Comparison of ENCODE assay signal across 27 mouse cellular contexts in genomic region chr10:42051069-42051468, GRCm38 (mm10). TPM values are rescaled to one million over a fixed set of nuclear protein-coding genes. Genes with fewer than 3 reads are reported as not detected.
DNase-seq lines count a peak whose midpoint lies in the region; ATAC-seq and TF ChIP-seq lines count a peak whose summit lies in the region.
"Had no signal": no experiment of that assay in that cellular context is flagged by ENCODE, and none has a peak within 500 bp of the region (broad histone marks: within the 10 kb centered on the region; RNA-seq: fewer than 3 reads in every experiment).

No protein-coding gene starts in this region.

- TF ChIP-seq CTCF in intestine, postnatal 0 days (IDR thresholded peaks at IDR 0.05; ENCODE audit: low read depth): no peak
- TF ChIP-seq CTCF in lung, postnatal 0 days (IDR thresholded peaks at IDR 0.05): no peak

- no peaks in the 10 kb centered on the region for H3K36me3 ChIP-seq in intestine, embryonic 15.5 days
- H3K36me3 ChIP-seq in intestine, postnatal 0 days (ENCODE audit: control insufficient read depth, insufficient read depth): no peaks in the 10 kb centered on the region
- no peaks in the 10 kb centered on the region for H3K36me3 ChIP-seq in lung, postnatal 0 days (ENCODE audit: insufficient read depth, low read length)
- H3K36me3 ChIP-seq in liver, embryonic 13.5 days: no peaks in the 10 kb centered on the region
- no peaks in the 10 kb centered on the region for H3K36me3 ChIP-seq in stomach, embryonic 15.5 days
- H3K36me3 ChIP-seq: embryonic facial prominence, embryonic 12.5 days; heart, embryonic 13.5 days; hindbrain, embryonic 15.5 days; limb, embryonic 12.5 days; neural tube, embryonic 12.5 days had no signal

- 0 out of 2 replicates have a peak, but pooled peaks have one; percentile 25 for ATAC-seq in intestine, embryonic 15.5 days
- ATAC-seq in intestine, postnatal 0 days: no peak
- ATAC-seq in lung, postnatal 0 days: peak; percentile 95
- peak; percentile 60 for ATAC-seq in liver, embryonic 13.5 days (ENCODE audit: low read depth)
- peak; percentile 63; the same call in 1 of the 2 replicates for ATAC-seq in stomach, embryonic 15.5 days (ENCODE audit: insufficient read depth, low FRiP score, low read depth)
- ATAC-seq in erythroblast, adult 5-6 weeks (replicated peaks; ENCODE audit: low FRiP score, poor library complexity, severe bottlenecking): no peak
- ATAC-seq: forebrain, embryonic 16.5 days; midbrain, embryonic 16.5 days; Patski had no signal

- H3K4me1 ChIP-seq in intestine, embryonic 15.5 days (replicated peaks): no peaks in the 10 kb centered on the region
- H3K4me1 ChIP-seq in intestine, postnatal 0 days (replicated peaks; ENCODE audit: control insufficient read depth, insufficient read depth, low read length): no peaks in the 10 kb centered on the region
- no peaks in the 10 kb centered on the region for H3K4me1 ChIP-seq in lung, postnatal 0 days (ENCODE audit: insufficient read depth, low read depth, low read length)
- H3K4me1 ChIP-seq in liver, embryonic 13.5 days (replicated peaks): peaks cover 30% of the 10 kb centered on the region
- 0 out of 2 replicates have a peak, but pooled peaks cover 3% of the 10 kb centered on the region for H3K4me1 ChIP-seq in stomach, embryonic 15.5 days
- H3K4me1 ChIP-seq: embryonic facial prominence, embryonic 12.5 days; hindbrain, embryonic 15.5 days had no signal

- no peak overlapping the region for H3K27ac ChIP-seq in intestine, embryonic 15.5 days
- no peak overlapping the region for H3K27ac ChIP-seq in intestine, postnatal 0 days (ENCODE audit: low read depth, low read length)
- peak overlapping the region; percentile 81; the same call in 1 of the 2 replicates for H3K27ac ChIP-seq in lung, postnatal 0 days (ENCODE audit: low read length)
- peak overlapping the region; percentile 24; the same call in 1 of the 2 replicates for H3K27ac ChIP-seq in liver, embryonic 13.5 days
- no peak overlapping the region for H3K27ac ChIP-seq in stomach, embryonic 15.5 days
- H3K27ac ChIP-seq: embryonic facial prominence, embryonic 12.5 days; heart, embryonic 13.5 days; hindbrain, embryonic 15.5 days; limb, embryonic 12.5 days; neural tube, embryonic 12.5 days had no signal

- peak; percentile 76 for DNase-seq in lung, postnatal 0 days (ENCODE audit: low spot score)
- no peak for DNase-seq in lung, postnatal 10 days
- no peak for DNase-seq in liver, embryonic 13.5 days
- no peak for DNase-seq in frontal cortex, postnatal 25 days (ENCODE audit: low spot score in 2 of 2)
- DNase-seq: adrenal gland, postnatal 10 days; cerebellum, adult 11 months; cerebellum, adult 9-10 months; cerebellum, postnatal 36 days; heart, postnatal 10 days; kidney, postnatal 14 days; layer of hippocampus, adult 9-11 months; thymus, adult 2 months; thymus, postnatal 36 days had no signal

- TF ChIP-seq EP300 in lung, postnatal 0 days (IDR thresholded peaks at IDR 0.05): peak; percentile 87

- no peak overlapping the region for H3K4me3 ChIP-seq in intestine, embryonic 15.5 days (replicated peaks)
- no peak overlapping the region for H3K4me3 ChIP-seq in intestine, postnatal 0 days (ENCODE audit: low read depth, low read length)
- H3K4me3 ChIP-seq in lung, postnatal 0 days (ENCODE audit: low read depth, low read length): no peak overlapping the region
- H3K4me3 ChIP-seq in liver, embryonic 13.5 days (replicated peaks): no peak overlapping the region
- no peak overlapping the region for H3K4me3 ChIP-seq in stomach, embryonic 15.5 days (replicated peaks)
- H3K4me3 ChIP-seq: embryonic facial prominence, embryonic 12.5 days; heart, embryonic 13.5 days; hindbrain, embryonic 15.5 days; limb, embryonic 12.5 days; neural tube, embryonic 12.5 days had no signal

- no peaks in the 10 kb centered on the region for H3K9me3 ChIP-seq in intestine, embryonic 15.5 days
- H3K9me3 ChIP-seq in intestine, postnatal 0 days (ENCODE audit: control insufficient read depth): no peaks in the 10 kb centered on the region
- no peaks in the 10 kb centered on the region for H3K9me3 ChIP-seq in lung, postnatal 0 days (ENCODE audit: low read length)
- H3K9me3 ChIP-seq in liver, embryonic 13.5 days (replicated peaks): no peaks in the 10 kb centered on the region
- H3K9me3 ChIP-seq in stomach, embryonic 15.5 days: no peaks in the 10 kb centered on the region
- H3K9me3 ChIP-seq: embryonic facial prominence, embryonic 12.5 days; G1E; heart, embryonic 13.5 days; hindbrain, embryonic 15.5 days; limb, embryonic 12.5 days; neural tube, embryonic 12.5 days had no signal

- no peak overlapping the region for H3K9ac ChIP-seq in intestine, embryonic 15.5 days
- H3K9ac ChIP-seq in intestine, postnatal 0 days (ENCODE audit: low read depth, low read length): no peak overlapping the region
- no peak overlapping the region for H3K9ac ChIP-seq in lung, postnatal 0 days (replicated peaks; ENCODE audit: low read depth)
- H3K9ac ChIP-seq in liver, embryonic 13.5 days: no peak overlapping the region
- no peak overlapping the region for H3K9ac ChIP-seq in stomach, embryonic 15.5 days
- H3K9ac ChIP-seq: embryonic facial prominence, embryonic 12.5 days; heart, embryonic 13.5 days; hindbrain, embryonic 15.5 days; limb, embryonic 12.5 days; neural tube, embryonic 12.5 days had no signal

- WGBS in intestine, embryonic 15.5 days: 68% methylated on average over 6 of the region's 6 CpGs
- WGBS in intestine, postnatal 0 days: 46% methylated on average over 6 of the region's 6 CpGs
- WGBS in lung, postnatal 0 days: 55% methylated on average over 6 of the region's 6 CpGs
- 8% methylated on average over 6 of the region's 6 CpGs for WGBS in liver, embryonic 13.5 days (ENCODE audit: insufficient replicate concordance)
- 66% methylated on average over 6 of the region's 6 CpGs for WGBS in stomach, embryonic 15.5 days

- H3K27me3 ChIP-seq in intestine, embryonic 15.5 days (replicated peaks): no peaks in the 10 kb centered on the region
- no peaks in the 10 kb centered on the region for H3K27me3 ChIP-seq in intestine, postnatal 0 days (replicated peaks; ENCODE audit: control insufficient read depth, insufficient read depth, low read length)
- no peaks in the 10 kb centered on the region for H3K27me3 ChIP-seq in lung, postnatal 0 days (replicated peaks; ENCODE audit: insufficient read depth, low read length)
- no peaks in the 10 kb centered on the region for H3K27me3 ChIP-seq in liver, embryonic 13.5 days
- H3K27me3 ChIP-seq in stomach, embryonic 15.5 days (replicated peaks): no peaks in the 10 kb centered on the region
- H3K27me3 ChIP-seq: embryonic facial prominence, embryonic 12.5 days; heart, embryonic 13.5 days; hindbrain, embryonic 15.5 days; limb, embryonic 12.5 days; neural tube, embryonic 12.5 days; Patski had no signal

- no peak overlapping the region for H3K4me2 ChIP-seq in intestine, embryonic 15.5 days (replicated peaks)
- no peak overlapping the region for H3K4me2 ChIP-seq in intestine, postnatal 0 days (replicated peaks; ENCODE audit: low read depth)
- no peak overlapping the region for H3K4me2 ChIP-seq in lung, postnatal 0 days (replicated peaks; ENCODE audit: low read depth, low read length)
- peak overlapping the region; percentile 28; the same call in 1 of the 2 replicates for H3K4me2 ChIP-seq in liver, embryonic 13.5 days
- no peak overlapping the region for H3K4me2 ChIP-seq in stomach, embryonic 15.5 days
- H3K4me2 ChIP-seq: embryonic facial prominence, embryonic 12.5 days; heart, embryonic 13.5 days; hindbrain, embryonic 15.5 days; limb, embryonic 12.5 days; midbrain, embryonic 11.5 days; neural tube, embryonic 12.5 days had no signal

RNA-seq across cellular contexts. Expression of gene Armc2, which starts 32.8 kb away (rescaled TPM):
- polyA plus RNA-seq in intestine, embryonic 15.5 days (2015; fragmentation: Nextera tagmentation; extraction: Ambion mirVana): 1.3 and 2.1 TPM in 2 replicates
- polyA plus RNA-seq in intestine, postnatal 0 days (2015; fragmentation: Nextera tagmentation; extraction: Ambion mirVana): 0.77 and 1.2 TPM in 2 replicates
- polyA plus RNA-seq in lung, postnatal 0 days (2015; fragmentation: Nextera tagmentation; extraction: Ambion mirVana): 1.1 and 1.4 TPM in 2 replicates
- polyA plus RNA-seq in liver, embryonic 13.5 days (2015; fragmentation: Nextera tagmentation; extraction: Ambion mirVana): 0.23 and 0.25 TPM in 2 replicates
- 2.0 TPM in 2 replicates for polyA plus RNA-seq in stomach, embryonic 15.5 days (2015; fragmentation: Nextera tagmentation; extraction: Ambion mirVana)
- total RNA-seq in erythroblast, adult 5-6 weeks (2015; ENCODE audit: low replicate concordance): not detected in 2 replicates
- not detected in 2 replicates for total RNA-seq in erythroblast, adult 5-6 weeks (2017; ENCODE audit: low replicate concordance)
- polyA plus RNA-seq: G1E had no signal

Comparison
In these comparisons a context has a peak if more than half of its experiments do, and no peak if none do; other contexts are left out.
1. ATAC-seq: peak in intestine, embryonic 15.5 days (single experiment), lung, postnatal 0 days (single experiment), liver, embryonic 13.5 days (single experiment) and stomach, embryonic 15.5 days (single experiment); none in intestine, postnatal 0 days (single experiment) and erythroblast, adult 5-6 weeks (single experiment).
2. H3K27ac ChIP-seq: peak in lung, postnatal 0 days (single experiment) and liver, embryonic 13.5 days (single experiment); none in intestine, embryonic 15.5 days (single experiment), intestine, postnatal 0 days (single experiment) and stomach, embryonic 15.5 days (single experiment).